Mouse (Mus musculus) bone marrow, adult 2 months (tissue): ENCODE results near the gene Ppp2r5b. TPM values are rescaled to one million over a fixed set of nuclear protein-coding genes. Genes with fewer than 3 reads are reported as not detected.
A peak's percentile ranks its signal among the peaks of the same experiment; 100 is the strongest.

ENCODE experiments used
- H3K27ac ChIP-seq: fragments of 200-500 bp; 2 replicates; pipeline ENCODE4 v1.5.1; 2012; ENCODE audit warnings: low read depth, mild to moderate bottlenecking, control low read depth, inconsistent platforms, low read length; ENCODE audit not compliant: control insufficient read depth, poor library complexity, insufficient read depth
- H3K4me1 ChIP-seq: fragments of 200-500 bp; 2 replicates; pipeline ENCODE4 v1.6.1; 2011; ENCODE audit warnings: low read length; ENCODE audit not compliant: control insufficient read depth, insufficient read depth
- H3K4me3 ChIP-seq: fragments of 200-500 bp; replicated peaks from 2 replicates; pipeline ENCODE3; 2011; ENCODE audit warnings: mild to moderate bottlenecking, low read depth, low read length, control low read depth; ENCODE audit not compliant: control insufficient read depth
- CTCF ChIP-seq: fragments of 200-500 bp; IDR thresholded peaks from 2 replicates; pipeline ENCODE4 v1.5.1; 2011; ENCODE audit warnings: low read length, control low read depth; ENCODE audit not compliant: control insufficient read depth, insufficient read depth
- POLR2A ChIP-seq: fragments of 200-500 bp; IDR thresholded peaks from 2 replicates; pipeline ENCODE4 v1.6.1; 2011; ENCODE audit warnings: low read depth, mild to moderate bottlenecking, control low read depth, low read length, borderline replicate concordance; ENCODE audit not compliant: control insufficient read depth
- WGBS: fragments of 180-500 bp; shearing (Covaris S2); methylation state at CpG from one replicate; pipeline ENCODE4 v1.1.7; 2018; 5-methylcytosine and 5-hydroxymethylcytosine counted together
- polyA plus RNA-seq: library from polyadenylated mRNA; stranded (reverse); fragments of >200 nt; gene quantifications from 2 replicates; pipeline ENCODE4 v1.2.4, GENCODE M21; 2011; ENCODE audit warnings: low replicate concordance; ENCODE audit not compliant: missing spikeins, insufficient read depth, insufficient read length

The Ppp2r5b gene
- polyA plus RNA-seq, 1 experiment, result 43.9 TPM

GRCm38 (mm10) chr19:6264945-6265344 is 29.3 kb upstream of the Ppp2r5b start:
- 73% methylated on average over 8 of the region's 8 CpGs for WGBS
- no peak overlapping the region for H3K27ac ChIP-seq
- no peak overlapping the region for H3K4me3 ChIP-seq
- TF ChIP-seq POLR2A (no peak), CTCF (no peak)
- no peaks in the 10 kb centered on the region; the same call in 1 of the 2 replicates for H3K4me1 ChIP-seq

- 44% methylated on average over 9 of the region's 9 CpGs for whole genome bisulfite sequencing
- no peak overlapping the region for H3K4me3 ChIP-seq
Observed at GRCm38 (mm10) chr19:6264200-6264599, 28.5 kb upstream of the Ppp2r5b start.

GRCm38 (mm10) chr19:6262839-6263433 is 27.3 kb upstream of the Ppp2r5b start:
- TF ChIP-seq POLR2A, result no peak
- WGBS, result 49% methylated on average over 8 of the region's 8 CpGs
- no peaks in the 10 kb centered on the region; the same call in 1 of the 2 replicates for H3K4me1 ChIP-seq
- no peak overlapping the region for H3K4me3 ChIP-seq
- no peak overlapping the region for H3K27ac ChIP-seq

More at GRCm38 (mm10) chr19:6264200-6264599, 28.5 kb upstream of the Ppp2r5b start:
- Histone ChIP-seq H3K27ac (no peak overlapping the region), H3K4me1 (no peaks in the 10 kb centered on the region; the same call in 1 of the 2 replicates)
- TF ChIP-seq CTCF (no peak), POLR2A (peak; percentile 21; the same call in 1 of the 2 replicates)

- no peak for TF ChIP-seq POLR2A
- TF ChIP-seq CTCF, result peak; percentile 98
- H3K4me3 ChIP-seq, result no peak overlapping the region
- H3K27ac ChIP-seq, result no peak overlapping the region
- H3K4me1 ChIP-seq, result no peaks in the 10 kb centered on the region; the same call in 1 of the 2 replicates
- 51% methylated on average over 7 of the region's 7 CpGs for WGBS
Observed at GRCm38 (mm10) chr19:6262222-6262621, 26.6 kb upstream of the Ppp2r5b start.

- TF ChIP-seq CTCF (no peak), POLR2A (no peak)
- Histone ChIP-seq H3K4me1 (no peaks in the 10 kb centered on the region; the same call in 1 of the 2 replicates), H3K27ac (no peak overlapping the region), H3K4me3 (no peak overlapping the region)
- WGBS, result 90% methylated on average over 14 of the region's 14 CpGs
Observed at GRCm38 (mm10) chr19:6261379-6261778, 25.7 kb upstream of the Ppp2r5b start.

GRCm38 (mm10) chr19:6260946-6261345 is 25.3 kb upstream of the Ppp2r5b start:
- Histone ChIP-seq H3K4me3 (no peak overlapping the region), H3K4me1 (no peaks in the 10 kb centered on the region; the same call in 1 of the 2 replicates), H3K27ac (no peak overlapping the region)
- no peak for TF ChIP-seq CTCF
- TF ChIP-seq POLR2A, result no peak
- WGBS, result 82% methylated on average over 4 of the region's 4 CpGs

GRCm38 (mm10) chr19:6260428-6260827 is 24.8 kb upstream of the Ppp2r5b start:
- H3K4me1 ChIP-seq, result no peaks in the 10 kb centered on the region; the same call in 1 of the 2 replicates

GRCm38 (mm10) chr19:6253021-6253420 is 17.3 kb upstream of the Ppp2r5b start:
- TF ChIP-seq POLR2A (no peak), CTCF (no peak)
- no peak overlapping the region for H3K27ac ChIP-seq
- 88% methylated on average over 4 of the region's 4 CpGs for WGBS
- no peaks in the 10 kb centered on the region for H3K4me1 ChIP-seq
- no peak overlapping the region for H3K4me3 ChIP-seq

More at GRCm38 (mm10) chr19:6260428-6260827, 24.8 kb upstream of the Ppp2r5b start:
- H3K4me3 ChIP-seq, result no peak overlapping the region
- H3K27ac ChIP-seq, result no peak overlapping the region
- 59% methylated on average over 2 of the region's 2 CpGs for WGBS
- TF ChIP-seq CTCF (peak; percentile 52), POLR2A (no peak)
